Mouse (Mus musculus) midbrain, postnatal 0 days (tissue): ENCODE results near the gene Sash3. TPM values are rescaled to one million over a fixed set of nuclear protein-coding genes. Genes with fewer than 3 reads are reported as not detected.

Experiments used
- ATAC-seq: fragments of 200-750 bp; cut with Nextera tagmentation; 2 replicates; pipeline ENCODE4 v1.8.0; 2017; ENCODE audit warnings: moderate number of reproducible peaks, mild to moderate bottlenecking, moderate TSS enrichment, moderate library complexity; ENCODE audit not compliant: low FRiP score
- DNase-seq: peaks from one replicate; pipeline ENCODE4 v3.0.0-alpha.2; 2015; ENCODE audit warnings: low spot score
- H3K27ac ChIP-seq: fragments of 300-500 bp; sonication (generic); 2 replicates; pipeline ENCODE4 v1.5.1; 2014; ENCODE audit warnings: low read depth, mild to moderate bottlenecking, low read length, mixed read lengths
- H3K27me3 ChIP-seq: fragments of 300-500 bp; sonication (generic); 2 replicates; pipeline ENCODE4 v1.6.1; 2014; ENCODE audit warnings: low read length, control low read depth, mixed read lengths; ENCODE audit not compliant: insufficient read depth
- H3K36me3 ChIP-seq: fragments of 300-500 bp; sonication (generic); 2 replicates; pipeline ENCODE4 v1.6.1; 2014; ENCODE audit warnings: low read length, control low read depth, mixed read lengths; ENCODE audit not compliant: insufficient read depth
- H3K4me1 ChIP-seq: fragments of 300-500 bp; sonication (generic); 2 replicates; pipeline ENCODE4 v1.6.1; 2014; ENCODE audit warnings: mild to moderate bottlenecking, control low read depth, antibody characterized with exemption, low read length, mixed read lengths; ENCODE audit not compliant: insufficient read depth
- H3K4me2 ChIP-seq: fragments of 300-500 bp; sonication (generic); 2 replicates; pipeline ENCODE4 v1.6.1; 2014; ENCODE audit warnings: low read depth, mild to moderate bottlenecking, low read length, mixed read lengths; ENCODE audit not compliant: poor library complexity, severe bottlenecking
- H3K4me3 ChIP-seq: fragments of 300-500 bp; sonication (generic); 2 replicates; pipeline ENCODE4 v1.5.1; 2014; ENCODE audit warnings: low read depth, mild to moderate bottlenecking, low read length, moderate library complexity
- H3K9ac ChIP-seq: fragments of 300-500 bp; sonication (generic); replicated peaks from 2 replicates; pipeline ENCODE4 v1.6.1; 2014; ENCODE audit warnings: mild to moderate bottlenecking, low read length, moderate library complexity, mixed read lengths; ENCODE audit not compliant: poor library complexity, severe bottlenecking
- H3K9me3 ChIP-seq: fragments of 300-500 bp; sonication (generic); 2 replicates; pipeline ENCODE4 v1.6.1; 2016; ENCODE audit warnings: low read length, control low read depth
- CTCF ChIP-seq: IDR thresholded peaks from 2 replicates; pipeline ENCODE4 v1.5.1; 2016; ENCODE audit warnings: antibody characterized with exemption, mild to moderate bottlenecking
- WGBS: fragments of 180-500 bp; shearing (Covaris S2); extraction: QIAGEN DNeasy Blood & Tissue Kit; methylation state at CpG from one replicate; pipeline ENCODE4 v1.1.7; 2014; 5-methylcytosine and 5-hydroxymethylcytosine counted together
- polyA plus RNA-seq: library from polyadenylated mRNA; unstranded; fragments of >200 nt; fragmentation: Nextera tagmentation; extraction: Ambion mirVana; gene quantifications from 2 replicates; pipeline ENCODE4 v1.2.1, GENCODE M21; 2015
- total RNA-seq: library from RNA; depleted of rRNA; stranded (reverse); fragments of >200 nt; gene quantifications from 2 replicates; pipeline ENCODE4 v1.2.3, GENCODE M21; 2014

Sash3 gene
- total and polyA plus RNA-seq, 2 experiments from 2014 or later = 0.22 to 1.0 TPM

GRCm38 (mm10) chrX:48147741-48148186 lies 1.5 kb downstream of the Sash3 start:
- ATAC-seq (no peak), DNase-seq (no peak)
- Histone ChIP-seq H3K27ac (no peak overlapping the region), H3K4me3 (no peak overlapping the region), H3K27me3 (no peaks in the 10 kb centered on the region), H3K9me3 (no peaks in the 10 kb centered on the region), H3K36me3 (no peaks in the 10 kb centered on the region), H3K4me2 (no peak overlapping the region), H3K9ac (no peak overlapping the region), H3K4me1 (no peaks in the 10 kb centered on the region)
- 89% methylated on average over 5 of the region's 7 CpGs for WGBS
- no peak for TF ChIP-seq CTCF

- Histone ChIP-seq H3K4me1 (no peaks in the 10 kb centered on the region), H3K27me3 (no peaks in the 10 kb centered on the region), H3K4me2 (no peak overlapping the region), H3K9ac (no peak overlapping the region), H3K27ac (no peak overlapping the region), H3K9me3 (no peaks in the 10 kb centered on the region), H3K36me3 (no peaks in the 10 kb centered on the region), H3K4me3 (no peak overlapping the region)
- WGBS = 85% methylated on average over 7 of the region's 7 CpGs
- DNase-seq (no peak), ATAC-seq (no peak)
- no peak for TF ChIP-seq CTCF
Measured at GRCm38 (mm10) chrX:48152106-48152505, 5.9 kb downstream of the Sash3 start.

GRCm38 (mm10) chrX:48153414-48153813 lies 7.2 kb downstream of the Sash3 start:
- Histone ChIP-seq H3K27me3 (no peaks in the 10 kb centered on the region), H3K4me3 (no peak overlapping the region), H3K36me3 (no peaks in the 10 kb centered on the region), H3K4me1 (no peaks in the 10 kb centered on the region), H3K27ac (no peak overlapping the region), H3K9me3 (no peaks in the 10 kb centered on the region), H3K4me2 (no peak overlapping the region), H3K9ac (no peak overlapping the region)
- no peak for DNase-seq
- TF ChIP-seq CTCF = no peak
- ATAC-seq = no peak
- WGBS = 87% methylated on average over 2 of the region's 2 CpGs

- H3K4me3 ChIP-seq = no peak overlapping the region
- no peak for DNase-seq
- no peak for ATAC-seq
- 51% methylated on average over 2 of the region's 2 CpGs for WGBS
- no peak for TF ChIP-seq CTCF
- no peaks in the 10 kb centered on the region for H3K9me3 ChIP-seq
- no peaks in the 10 kb centered on the region for H3K4me1 ChIP-seq
- no peak overlapping the region for H3K9ac ChIP-seq
- H3K36me3 ChIP-seq = no peaks in the 10 kb centered on the region
- no peak overlapping the region for H3K27ac ChIP-seq
- no peak overlapping the region for H3K4me2 ChIP-seq
- no peaks in the 10 kb centered on the region for H3K27me3 ChIP-seq
Measured at GRCm38 (mm10) chrX:48153949-48154348, 7.7 kb downstream of the Sash3 start.

GRCm38 (mm10) chrX:48155489-48155888 lies 9.3 kb downstream of the Sash3 start:
- no peaks in the 10 kb centered on the region for H3K36me3 ChIP-seq
- no peaks in the 10 kb centered on the region for H3K27me3 ChIP-seq
- no peaks in the 10 kb centered on the region for H3K9me3 ChIP-seq
- TF ChIP-seq CTCF = no peak
- H3K27ac ChIP-seq = no peak overlapping the region
- WGBS = 85% methylated on average over 6 of the region's 6 CpGs
- no peak for DNase-seq
- H3K4me2 ChIP-seq = no peak overlapping the region
- no peak overlapping the region for H3K9ac ChIP-seq
- no peak overlapping the region for H3K4me3 ChIP-seq
- H3K4me1 ChIP-seq = no peaks in the 10 kb centered on the region
- ATAC-seq = no peak

GRCm38 (mm10) chrX:48157396-48157795 lies 11.2 kb downstream of the Sash3 start:
- Histone ChIP-seq H3K4me2 (no peak overlapping the region), H3K4me1 (no peaks in the 10 kb centered on the region), H3K9me3 (no peaks in the 10 kb centered on the region), H3K27ac (no peak overlapping the region), H3K9ac (no peak overlapping the region), H3K27me3 (no peaks in the 10 kb centered on the region), H3K36me3 (no peaks in the 10 kb centered on the region), H3K4me3 (no peak overlapping the region)
- 82% methylated on average over 8 of the region's 8 CpGs for WGBS
- DNase-seq (no peak), ATAC-seq (no peak)
- TF ChIP-seq CTCF = no peak
